Mouse (Mus musculus) skeletal muscle tissue, adult 2 months (tissue): ENCODE data around the gene Mrtfa.

ENCODE experiments used
- DNase-seq: peaks from one replicate; pipeline ENCODE4 v3.0.0-alpha.2; 2012; ENCODE audit warnings: low read depth, low spot score

Gene Mrtfa

GRCm38 (mm10) chr15:80994959-80995358 lies 195.6 kb downstream of the Mrtfa start:
- no peak for DNase-seq

DNA sequence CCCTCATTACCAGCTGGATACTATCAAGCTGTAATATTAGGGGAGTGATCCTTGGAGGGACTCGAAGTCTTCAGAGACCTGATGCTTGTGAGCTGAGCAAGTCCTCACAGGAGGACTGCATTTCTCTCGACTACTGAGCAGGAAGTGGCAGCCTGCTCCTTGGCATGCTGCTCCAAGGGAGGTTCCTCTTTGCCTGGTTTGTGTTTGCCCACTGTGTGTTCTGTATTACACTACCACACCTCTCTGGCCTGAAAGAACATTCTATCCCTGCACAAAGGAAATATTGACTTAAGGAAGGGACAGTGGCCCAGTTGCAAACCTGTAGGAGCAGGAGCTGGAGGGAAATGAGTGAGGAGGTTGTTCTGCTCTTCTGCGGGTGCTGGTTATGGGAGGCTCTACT lies 200.8 kb downstream of the Mrtfa start:
- DNase-seq, result no peak

DNA sequence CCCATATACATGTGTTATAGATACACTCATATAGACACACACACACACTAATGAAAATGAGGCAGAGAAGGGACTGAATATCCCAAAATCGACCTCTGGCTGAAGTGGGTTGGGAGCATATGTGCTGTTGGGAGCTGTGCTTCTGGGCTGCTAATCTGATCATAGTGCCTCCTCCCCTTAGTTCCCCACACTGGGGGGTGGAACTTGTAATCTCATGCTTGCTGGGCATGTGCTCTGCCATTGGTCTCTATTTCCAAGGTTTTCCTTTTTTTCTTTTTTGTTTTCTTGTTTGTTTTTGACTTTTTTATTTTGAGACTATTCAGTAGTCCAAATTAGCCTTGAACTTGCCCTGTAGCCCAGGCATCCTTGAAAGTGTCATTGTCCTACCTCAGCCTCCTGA lies 202.2 kb downstream of the Mrtfa start:
- DNase-seq, result no peak

DNA sequence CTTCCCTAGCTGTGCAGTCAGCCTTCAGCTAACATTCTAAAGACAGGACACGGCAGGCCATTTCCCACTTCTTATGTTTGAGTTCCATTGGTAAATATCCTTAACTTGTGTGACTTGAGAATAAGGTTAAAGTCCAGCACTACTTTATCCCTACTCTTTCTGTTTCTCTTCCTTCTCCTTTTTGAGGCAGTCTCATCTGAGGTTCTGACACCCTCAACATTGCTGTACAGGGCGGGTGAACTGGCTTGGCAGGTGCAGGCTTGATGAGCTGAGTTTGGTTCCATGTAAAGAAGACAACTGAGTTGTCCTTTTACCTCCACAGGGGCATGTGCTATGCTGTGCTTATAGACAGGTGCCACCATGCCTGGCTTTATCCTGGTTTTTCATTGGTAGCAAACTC lies 207.3 kb downstream of the Mrtfa start:
- no peak for DNase-seq

GRCm38 (mm10) chr15:80981176-80981575 lies 209.4 kb downstream of the Mrtfa start:
- no peak for DNase-seq

DNA sequence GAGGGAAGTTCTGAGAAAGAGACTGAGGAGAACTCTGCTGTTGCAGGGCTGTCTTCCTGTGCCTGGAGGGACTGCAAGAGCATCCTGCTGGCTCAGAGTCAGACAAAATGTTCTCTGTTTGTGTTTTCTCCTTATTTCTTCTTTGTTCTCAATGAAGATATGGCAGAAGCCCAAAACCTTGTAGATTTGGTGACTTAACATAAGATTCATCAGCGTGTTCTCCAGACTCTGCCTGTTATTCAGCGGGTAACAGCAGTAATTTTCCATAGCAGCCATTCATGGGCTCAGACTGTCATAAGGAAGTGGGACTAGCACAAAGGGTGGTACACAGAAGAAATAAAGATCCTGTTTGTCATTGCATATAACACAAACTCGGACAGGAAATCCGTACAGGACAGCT lies 210.9 kb downstream of the Mrtfa start:
- DNase-seq, result no peak

GRCm38 (mm10) chr15:80977620-80978334 lies 212.8 kb downstream of the Mrtfa start, which contains the start of gene Sgsm3:
Gene Sgsm3 (plus strand): TSS chr15:80977765.
- peak; percentile 82 for DNase-seq

DNA sequence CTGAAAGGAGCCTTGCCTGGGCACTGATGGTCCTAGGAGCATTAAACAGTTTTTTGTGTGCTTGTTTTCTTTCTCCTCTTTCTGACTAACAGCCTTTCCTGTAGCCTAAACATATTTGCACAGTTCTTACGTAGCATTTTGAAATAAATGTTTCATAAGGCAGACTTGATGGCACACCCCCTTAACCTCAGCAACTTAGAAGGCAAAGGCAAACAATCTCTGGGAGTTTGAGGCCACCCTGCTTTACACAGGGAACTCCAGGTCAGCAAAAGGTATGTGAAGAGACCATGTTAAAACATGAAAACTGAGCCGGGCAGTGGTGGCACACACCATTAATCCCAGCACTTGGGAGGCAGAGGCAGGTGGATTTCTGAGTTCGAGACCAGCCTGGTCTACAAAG lies 214.9 kb downstream of the Mrtfa start:
- no peak for DNase-seq

GRCm38 (mm10) chr15:80974311-80974710 lies 216.2 kb downstream of the Mrtfa start:
- no peak for DNase-seq

DNA sequence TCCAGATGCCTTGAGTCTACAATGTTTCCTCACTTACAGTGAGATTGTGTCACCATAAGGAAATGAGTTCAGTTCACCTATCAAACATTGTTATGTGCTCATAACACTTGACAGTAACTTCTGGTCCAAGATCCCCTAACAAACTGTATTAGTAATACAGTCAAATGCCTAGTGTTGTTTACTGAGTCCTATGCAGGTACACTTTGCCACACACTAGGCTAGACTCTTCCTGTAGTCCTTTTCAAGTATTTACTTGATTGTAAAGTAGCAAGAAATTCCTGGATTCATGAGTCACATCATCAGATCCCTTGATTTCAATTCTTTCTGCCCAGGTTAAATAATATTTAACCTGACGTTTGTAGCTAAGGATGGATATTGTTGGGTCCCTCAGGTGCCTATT lies 221.2 kb downstream of the Mrtfa start:
- no peak for DNase-seq
